Mouse (Mus musculus) midbrain, embryonic 14.5 days (tissue): ENCODE measurements around the gene Dlgap4. TPM values are rescaled to one million over a fixed set of nuclear protein-coding genes. Genes with fewer than 3 reads are reported as not detected.

Experiments
- ATAC-seq: fragments of 200-750 bp; cut with Nextera tagmentation; 2 replicates; pipeline ENCODE4 v1.8.0; 2017; ENCODE audit warnings: moderate number of reproducible peaks, moderate library complexity; ENCODE audit not compliant: low FRiP score, low TSS enrichment
- DNase-seq: peaks from one replicate; pipeline ENCODE4 v3.0.0-alpha.2; 2015
- H3K27ac ChIP-seq: fragments of 300-500 bp; sonication (generic); replicated peaks from 2 replicates; pipeline ENCODE4 v1.5.1; 2014; ENCODE audit warnings: mild to moderate bottlenecking, low read depth, low read length, moderate library complexity
- H3K27me3 ChIP-seq: fragments of 300-500 bp; sonication (generic); 2 replicates; pipeline ENCODE4 v1.6.1; 2014; ENCODE audit warnings: low read length, control low read depth, mixed read lengths; ENCODE audit not compliant: control insufficient read depth, insufficient read depth
- H3K36me3 ChIP-seq: fragments of 300-500 bp; sonication (generic); 2 replicates; pipeline ENCODE4 v1.6.1; 2014; ENCODE audit warnings: low read length, control low read depth; ENCODE audit not compliant: control insufficient read depth, insufficient read depth
- H3K4me1 ChIP-seq: fragments of 300-500 bp; sonication (generic); 2 replicates; pipeline ENCODE4 v1.6.1; 2014; ENCODE audit warnings: mild to moderate bottlenecking, antibody characterized with exemption, low read length, control low read depth; ENCODE audit not compliant: control insufficient read depth, insufficient read depth
- H3K4me2 ChIP-seq: fragments of 300-500 bp; sonication (generic); 2 replicates; pipeline ENCODE4 v1.6.1; 2014; ENCODE audit warnings: mild to moderate bottlenecking, low read length, moderate library complexity
- H3K4me3 ChIP-seq: fragments of 300-500 bp; sonication (generic); replicated peaks from 2 replicates; pipeline ENCODE4 v1.5.1; 2014; ENCODE audit warnings: low read depth, low read length
- H3K9ac ChIP-seq: fragments of 300-500 bp; sonication (generic); replicated peaks from 2 replicates; pipeline ENCODE4 v1.6.1; 2014; ENCODE audit warnings: mild to moderate bottlenecking, low read length, moderate library complexity
- H3K9me3 ChIP-seq: fragments of 300-500 bp; sonication (generic); 2 replicates; pipeline ENCODE4 v1.6.1; 2016; ENCODE audit warnings: low read length, control low read depth, mixed read lengths; ENCODE audit not compliant: control insufficient read depth
- WGBS: fragments of 180-500 bp; shearing (Covaris S2); extraction: QIAGEN DNeasy Blood & Tissue Kit; methylation state at CpG from one replicate; pipeline ENCODE4 v1.1.7; 2014; 5-methylcytosine and 5-hydroxymethylcytosine counted together
- polyA plus RNA-seq: library from polyadenylated mRNA; unstranded; fragments of >200 nt; fragmentation: Nextera tagmentation; extraction: Ambion mirVana; gene quantifications from 2 replicates; pipeline ENCODE4 v1.2.1, GENCODE M21; 2014

The Dlgap4 gene
- polyA plus RNA-seq, 1 experiment from 2014 or later = 272 TPM

DNA sequence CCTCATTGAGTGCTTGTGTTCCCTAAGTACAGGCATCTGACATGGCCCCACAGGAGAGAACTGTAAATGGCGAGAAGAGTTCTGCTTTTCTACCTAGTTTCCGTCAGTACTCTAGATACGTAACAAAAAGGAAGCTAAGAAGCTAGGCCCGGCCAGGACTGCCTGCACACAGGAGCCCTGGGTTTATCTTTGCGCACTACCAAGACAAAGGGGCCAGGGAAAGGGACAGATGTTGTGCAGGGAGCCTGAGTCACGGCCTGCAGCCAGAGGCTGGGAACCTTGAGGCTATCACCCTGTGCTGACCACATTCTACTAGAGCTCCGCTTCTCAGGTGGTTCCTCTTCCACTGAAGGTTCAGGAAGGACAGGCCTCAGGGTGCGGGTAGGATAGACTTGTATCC, 136.2 kb downstream of the Dlgap4 start:
- Histone ChIP-seq H3K4me2 (no peak overlapping the region), H3K27me3 (no peaks in the 10 kb centered on the region), H3K9me3 (no peaks in the 10 kb centered on the region), H3K4me3 (no peak overlapping the region), H3K9ac (no peak overlapping the region), H3K4me1 (no peaks in the 10 kb centered on the region), H3K27ac (no peak overlapping the region), H3K36me3 (peaks cover 87% of the 10 kb centered on the region)
- ATAC-seq (no peak), DNase-seq (no peak)
- 92% methylated on average over 8 of the region's 8 CpGs for WGBS

GRCm38 (mm10) chr2:156756937-156757336, 143.4 kb downstream of the Dlgap4 start:
- ATAC-seq = no peak

DNA sequence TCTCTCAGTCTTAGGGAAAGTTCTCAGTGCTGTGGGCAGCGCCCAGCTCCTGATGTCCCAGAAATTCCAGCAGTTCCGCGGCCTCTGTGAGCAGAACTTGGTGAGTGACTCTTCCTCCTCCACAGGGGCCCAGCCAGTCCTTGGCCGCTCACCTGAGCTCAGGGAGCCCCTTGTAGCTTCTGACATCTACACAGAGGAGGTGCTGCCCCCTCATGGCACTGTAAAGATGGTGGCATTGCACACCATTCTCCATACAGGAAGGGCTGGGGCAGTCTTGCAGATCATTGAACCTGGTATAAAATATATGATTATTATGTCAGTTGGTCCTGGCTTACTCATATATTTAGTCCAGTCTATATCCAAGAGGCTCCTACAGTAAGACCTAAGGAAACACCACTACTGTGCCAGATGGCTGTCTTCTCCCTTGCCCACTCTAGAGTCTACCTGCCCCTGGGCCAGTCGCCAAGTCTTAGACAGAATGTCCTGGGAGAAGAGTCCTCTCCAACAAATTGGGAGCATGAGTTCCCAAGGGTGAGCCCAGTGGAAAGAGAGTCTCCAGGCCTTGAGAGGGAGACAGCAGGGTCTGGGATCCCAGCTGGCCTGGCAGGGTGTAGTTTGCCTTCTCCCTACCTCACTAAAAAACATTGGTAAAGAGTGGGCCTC, 147.5 kb downstream of the Dlgap4 start:
- Histone ChIP-seq H3K4me3 (no peak overlapping the region), H3K9ac (no peak overlapping the region), H3K27me3 (no peaks in the 10 kb centered on the region), H3K36me3 (peaks cover 90% of the 10 kb centered on the region), H3K4me1 (no peaks in the 10 kb centered on the region), H3K4me2 (no peak overlapping the region), H3K27ac (no peak overlapping the region), H3K9me3 (peaks cover 13% of the 10 kb centered on the region; the same call in 1 of the 2 replicates)
- ATAC-seq (no peak), DNase-seq (no peak)
- 89% methylated on average over 5 of the region's 5 CpGs for WGBS

More at GRCm38 (mm10) chr2:156756937-156757336, 143.4 kb downstream of the Dlgap4 start:
- no peaks in the 10 kb centered on the region for H3K27me3 ChIP-seq
- 95% methylated on average over 9 of the region's 9 CpGs for WGBS
- H3K36me3 ChIP-seq = peaks cover 94% of the 10 kb centered on the region
- H3K27ac ChIP-seq = no peak overlapping the region
- no peak overlapping the region for H3K9ac ChIP-seq
- H3K4me2 ChIP-seq = no peak overlapping the region
- H3K9me3 ChIP-seq = peaks cover 14% of the 10 kb centered on the region; the same call in 1 of the 2 replicates
- no peak overlapping the region for H3K4me3 ChIP-seq
- DNase-seq = no peak
- H3K4me1 ChIP-seq = no peaks in the 10 kb centered on the region

GRCm38 (mm10) chr2:156761521-156762278, 148.2 kb downstream of the Dlgap4 start:
- H3K27ac ChIP-seq = no peak overlapping the region
- ATAC-seq = no peak
- no peak overlapping the region for H3K9ac ChIP-seq
- no peaks in the 10 kb centered on the region for H3K4me1 ChIP-seq
- DNase-seq = no peak
- H3K9me3 ChIP-seq = 0 out of 2 replicates have a peak, but pooled peaks cover 9% of the 10 kb centered on the region
- H3K4me3 ChIP-seq = no peak overlapping the region
- H3K36me3 ChIP-seq = peaks cover 83% of the 10 kb centered on the region
- WGBS = 96% methylated on average over 17 of the region's 17 CpGs
- H3K4me2 ChIP-seq = no peak overlapping the region
- no peaks in the 10 kb centered on the region for H3K27me3 ChIP-seq

DNA sequence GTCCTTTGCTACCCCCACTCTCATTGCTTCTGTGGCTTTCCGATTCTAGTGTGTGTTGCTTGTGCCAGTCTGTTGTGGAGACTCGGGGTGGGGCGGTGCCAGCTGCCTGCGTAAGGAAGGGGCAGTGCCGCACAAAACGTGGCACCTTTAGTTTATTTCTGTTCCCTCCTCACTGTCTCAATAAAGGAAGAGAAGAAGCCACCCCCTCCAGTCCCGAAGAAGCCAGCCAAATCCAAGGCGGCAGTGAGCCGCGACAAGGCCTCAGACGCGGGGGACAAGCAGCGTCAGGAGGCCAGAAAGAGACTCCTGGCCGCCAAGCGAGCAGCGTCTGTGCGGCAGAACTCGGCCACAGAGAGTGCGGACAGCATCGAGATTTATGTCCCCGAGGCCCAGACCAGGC, 149.0 kb downstream of the Dlgap4 start:
- Histone ChIP-seq H3K27ac (no peak overlapping the region), H3K9me3 (0 out of 2 replicates have a peak, but pooled peaks cover 9% of the 10 kb centered on the region), H3K9ac (no peak overlapping the region), H3K27me3 (no peaks in the 10 kb centered on the region), H3K4me1 (no peaks in the 10 kb centered on the region), H3K36me3 (peaks cover 75% of the 10 kb centered on the region), H3K4me2 (no peak overlapping the region), H3K4me3 (no peak overlapping the region)
- DNase-seq (no peak), ATAC-seq (no peak)
- WGBS = 82% methylated on average over 21 of the region's 21 CpGs

DNA sequence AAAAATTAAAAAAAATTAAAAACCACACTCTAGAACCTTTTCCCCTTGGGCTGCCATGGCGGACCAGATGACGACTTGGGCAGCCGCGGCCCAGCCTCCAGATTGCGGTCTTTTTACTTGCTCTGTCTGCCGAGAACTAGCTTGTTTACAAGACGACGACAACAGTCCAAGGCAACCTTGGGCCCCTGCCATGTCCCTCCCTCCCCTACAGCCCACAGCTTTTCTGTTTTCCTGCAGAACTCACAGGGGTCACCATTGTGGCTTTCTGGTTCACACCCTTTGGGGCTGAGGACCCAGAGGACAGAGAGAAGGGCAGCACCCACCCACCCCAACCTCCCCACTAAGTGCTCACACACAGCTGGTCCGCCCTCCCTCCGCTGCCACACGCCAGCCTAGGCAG, 149.6 kb downstream of the Dlgap4 start:
- Histone ChIP-seq H3K9me3 (0 out of 2 replicates have a peak, but pooled peaks cover 3% of the 10 kb centered on the region), H3K4me1 (no peaks in the 10 kb centered on the region), H3K27me3 (no peaks in the 10 kb centered on the region), H3K36me3 (peaks cover 69% of the 10 kb centered on the region), H3K4me3 (no peak overlapping the region), H3K27ac (no peak overlapping the region), H3K9ac (no peak overlapping the region), H3K4me2 (no peak overlapping the region)
- ATAC-seq (no peak), DNase-seq (no peak)
- WGBS = 85% methylated on average over 11 of the region's 11 CpGs

GRCm38 (mm10) chr2:156764022-156764421, 150.5 kb downstream of the Dlgap4 start:
- peaks cover 60% of the 10 kb centered on the region for H3K36me3 ChIP-seq
- H3K9ac ChIP-seq = no peak overlapping the region
- 95% methylated on average over 10 of the region's 10 CpGs for WGBS
- no peak overlapping the region for H3K4me3 ChIP-seq
- H3K27ac ChIP-seq = no peak overlapping the region
- H3K4me1 ChIP-seq = no peaks in the 10 kb centered on the region
- H3K4me2 ChIP-seq = no peak overlapping the region
- H3K9me3 ChIP-seq = no peaks in the 10 kb centered on the region
- no peak for DNase-seq
- H3K27me3 ChIP-seq = no peaks in the 10 kb centered on the region
- ATAC-seq = no peak

DNA sequence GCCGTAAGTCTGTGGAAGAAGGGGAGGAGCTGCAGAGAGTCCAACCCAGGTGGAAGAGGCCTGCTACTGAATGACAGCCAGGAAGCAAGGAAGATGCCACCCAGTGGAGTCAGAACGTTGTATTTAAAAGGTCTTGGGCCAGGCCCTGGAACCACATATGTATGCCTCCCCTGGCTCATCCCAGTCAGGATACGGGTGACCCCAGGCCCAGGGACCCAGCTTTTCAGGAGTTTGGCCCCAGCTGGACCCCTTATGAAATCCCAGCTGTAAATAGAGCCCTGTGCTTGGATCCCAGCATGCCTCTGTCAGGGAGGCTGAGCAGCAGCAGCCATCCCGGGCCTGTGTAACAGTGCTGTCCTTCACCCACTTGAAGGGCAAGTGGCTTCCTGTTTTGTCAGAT, 151.2 kb downstream of the Dlgap4 start:
- Histone ChIP-seq H3K4me2 (no peak overlapping the region), H3K9me3 (no peaks in the 10 kb centered on the region), H3K27me3 (no peaks in the 10 kb centered on the region), H3K4me3 (no peak overlapping the region), H3K36me3 (peaks cover 53% of the 10 kb centered on the region), H3K4me1 (no peaks in the 10 kb centered on the region), H3K27ac (0 out of 2 replicates have a peak overlapping the region, but pooled peaks have one; percentile 8), H3K9ac (no peak overlapping the region)
- no peak for ATAC-seq
- 75% methylated on average over 4 of the region's 4 CpGs for WGBS
- DNase-seq = no peak

GRCm38 (mm10) chr2:156765593-156765992, 152.1 kb downstream of the Dlgap4 start:
- WGBS = 87% methylated on average over 8 of the region's 8 CpGs
- H3K27ac ChIP-seq = no peak overlapping the region
- no peak overlapping the region for H3K4me2 ChIP-seq
- no peak overlapping the region for H3K9ac ChIP-seq
- no peaks in the 10 kb centered on the region for H3K27me3 ChIP-seq
- no peak for DNase-seq
- H3K4me1 ChIP-seq = no peaks in the 10 kb centered on the region
- H3K36me3 ChIP-seq = peaks cover 44% of the 10 kb centered on the region
- H3K4me3 ChIP-seq = no peak overlapping the region
- H3K9me3 ChIP-seq = no peaks in the 10 kb centered on the region
- no peak for ATAC-seq
